In the genomic region with DNA sequence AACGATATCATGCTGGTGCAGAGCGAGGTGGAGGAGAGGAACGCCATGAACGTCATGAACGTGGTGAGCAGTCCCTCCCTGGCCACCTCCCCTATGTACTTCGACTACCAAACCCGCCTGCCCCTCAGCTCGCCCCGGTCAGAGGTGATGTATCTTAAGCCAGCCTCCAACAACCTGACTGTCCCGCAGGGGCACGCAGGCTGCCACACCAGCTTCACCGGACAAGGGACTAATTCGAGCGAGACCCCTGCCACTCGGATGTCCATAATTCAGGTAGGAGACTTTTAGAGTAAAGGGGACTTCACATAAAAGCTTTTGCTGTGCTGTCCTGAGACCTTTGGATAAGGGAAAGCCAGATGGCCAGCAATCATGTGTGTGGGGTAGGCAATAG, we compare ENCODE assay signal across 8 mouse cellular contexts. TPM values are rescaled to one million over a fixed set of nuclear protein-coding genes. Genes with fewer than 3 reads are reported as not detected.
DNase-seq lines count a peak whose midpoint lies in the region; ATAC-seq lines count a peak whose summit lies in the region.

No protein-coding gene starts in this region.

- ATAC-seq in megakaryocyte, adult 5-6 weeks (ENCODE audit: poor library complexity, severe bottlenecking) = no peak
- ATAC-seq in limb, embryonic 12.5 days (ENCODE audit: insufficient number of reproducible peaks, insufficient read depth, low FRiP score, low TSS enrichment, low read depth) = no peak
- ATAC-seq in stomach, embryonic 16.5 days (ENCODE audit: insufficient read depth, low FRiP score) = no peak
- no peak for ATAC-seq in activated CD4-positive, CD25-positive, alpha-beta regulatory T cell, adult 4 months

- WGBS in limb, embryonic 12.5 days = 2% methylated on average over 15 of the region's 15 CpGs
- 8% methylated on average over 15 of the region's 15 CpGs for WGBS in stomach, embryonic 16.5 days

- 0 out of 2 replicates have a peak overlapping the region, but pooled peaks have one; percentile 24 for H3K9ac ChIP-seq in limb, embryonic 12.5 days (replicated peaks)
- H3K9ac ChIP-seq in stomach, embryonic 16.5 days (ENCODE audit: low read length) = peak overlapping the region; percentile 35

- DNase-seq in heart, postnatal 4 days = peak; percentile 5
- no peak for DNase-seq in cerebellum, postnatal 25 days
- no peak for DNase-seq in ovary, adult 18-20 months (ENCODE audit: low spot score)

- H3K9me3 ChIP-seq in megakaryocyte, embryonic 14.5 days = peaks cover 25% of the 10 kb centered on the region
- no peaks in the 10 kb centered on the region for H3K9me3 ChIP-seq in limb, embryonic 12.5 days
- no peaks in the 10 kb centered on the region for H3K9me3 ChIP-seq in stomach, embryonic 16.5 days (replicated peaks; ENCODE audit: control insufficient read depth, low read length)

- H3K27me3 ChIP-seq in megakaryocyte, embryonic 14.5 days (replicated peaks) = peaks cover 55% of the 10 kb centered on the region
- H3K27me3 ChIP-seq in limb, embryonic 12.5 days = peaks cover 51% of the 10 kb centered on the region
- H3K27me3 ChIP-seq in stomach, embryonic 16.5 days (ENCODE audit: control insufficient read depth, insufficient read depth, low read length) = peaks cover 36% of the 10 kb centered on the region

- no peak overlapping the region for H3K27ac ChIP-seq in limb, embryonic 12.5 days
- H3K27ac ChIP-seq in stomach, embryonic 16.5 days (ENCODE audit: low read length) = no peak overlapping the region

- H3K36me3 ChIP-seq in megakaryocyte, embryonic 14.5 days (replicated peaks; ENCODE audit: low read length) = no peaks in the 10 kb centered on the region
- no peaks in the 10 kb centered on the region for H3K36me3 ChIP-seq in limb, embryonic 12.5 days
- no peaks in the 10 kb centered on the region for H3K36me3 ChIP-seq in stomach, embryonic 16.5 days (ENCODE audit: control insufficient read depth, insufficient read depth, low read length)

- peaks cover 50% of the 10 kb centered on the region for H3K4me1 ChIP-seq in megakaryocyte, embryonic 14.5 days
- peaks cover 36% of the 10 kb centered on the region for H3K4me1 ChIP-seq in limb, embryonic 12.5 days (replicated peaks)
- peaks cover 18% of the 10 kb centered on the region for H3K4me1 ChIP-seq in stomach, embryonic 16.5 days (ENCODE audit: control insufficient read depth, insufficient read depth, low read length)

- H3K4me3 ChIP-seq in megakaryocyte, embryonic 14.5 days (replicated peaks) = peak overlapping the region; percentile 67
- H3K4me3 ChIP-seq in limb, embryonic 12.5 days (replicated peaks) = peak overlapping the region; percentile 57
- H3K4me3 ChIP-seq in stomach, embryonic 16.5 days (replicated peaks; ENCODE audit: low read length) = peak overlapping the region; percentile 62

- H3K4me2 ChIP-seq in limb, embryonic 12.5 days = peak overlapping the region; percentile 85
- peak overlapping the region; percentile 88 for H3K4me2 ChIP-seq in stomach, embryonic 16.5 days (ENCODE audit: low read depth, low read length)

RNA-seq across cellular contexts. Expression of a gene that starts 5.0 kb away (rescaled TPM):
- polyA plus RNA-seq in megakaryocyte, embryonic 14.5 days (2012; ENCODE audit: insufficient read depth, low replicate concordance) = 0.03 and 0.14 TPM in 2 replicates
- not detected in 2 replicates for total RNA-seq in megakaryocyte, adult 5-6 weeks (2015)
- total RNA-seq in megakaryocyte, adult 5-6 weeks (2017) = 0.08 TPM in 1 of 2 replicates, not detected in the other
- total RNA-seq in heart, postnatal 4 days (2021) = 10 to 100 TPM; 20.3 to 21.4 TPM
- polyA plus RNA-seq in limb, embryonic 12.5 days (2016; fragmentation: Nextera tagmentation; extraction: Ambion mirVana) = 6.7 and 7.2 TPM in 2 replicates
- polyA plus RNA-seq in stomach, embryonic 16.5 days (2015; fragmentation: Nextera tagmentation; extraction: Ambion mirVana) = 5.9 and 7.1 TPM in 2 replicates
- under 1 TPM; 0.04 to 0.36 TPM for polyA plus RNA-seq in activated CD4-positive, CD25-positive, alpha-beta regulatory T cell, adult 4 months (2017; shearing (Covaris generic))
